ENCODE assay signal across 9 mouse cellular contexts in the genomic region with DNA sequence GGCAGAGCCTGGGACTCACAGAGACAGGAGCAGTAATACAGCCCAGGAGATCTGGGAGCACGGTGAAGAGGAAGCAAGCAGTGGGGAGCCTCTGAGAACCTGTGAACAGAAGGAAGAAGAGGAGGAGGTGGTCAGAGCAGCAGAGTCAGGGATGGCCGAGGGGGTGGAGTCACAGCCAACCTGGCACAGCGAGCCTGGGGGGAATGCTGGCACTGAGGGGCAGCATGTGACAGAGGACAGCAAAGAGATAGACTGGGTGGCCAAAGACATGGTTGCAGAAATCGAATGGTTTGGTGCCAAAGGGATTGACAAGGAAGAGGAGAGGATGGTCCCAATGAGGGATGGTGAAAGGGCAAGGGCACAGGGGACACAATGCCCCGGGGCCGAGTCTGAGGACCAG. TPM values are rescaled to one million over a fixed set of nuclear protein-coding genes. Genes with fewer than 3 reads are reported as not detected.
DNase-seq lines count a peak whose midpoint lies in the region; ATAC-seq and TF ChIP-seq lines count a peak whose summit lies in the region.
"Had no signal": no experiment of that assay in that cellular context is flagged by ENCODE, and none has a peak within 500 bp of the region (broad histone marks: within the 10 kb centered on the region; RNA-seq: fewer than 3 reads in every experiment).

A gene (minus strand): TSS at position 101 of the 400 bp plus-strand sequence.

- DNase-seq in kidney, adult 11 months, result no peak
- DNase-seq in adrenal gland, postnatal 14 days, result no peak
- DNase-seq in layer of hippocampus, postnatal 36 days, result no peak
- no peak for DNase-seq in midbrain, postnatal 0 days (ENCODE audit: low spot score)
- DNase-seq in urinary bladder, postnatal 36 days (ENCODE audit: low spot score in 2 of 2), result no peak
- no peak for DNase-seq in cerebellum, postnatal 10 days

- no peak within 1 kb of the TSS for H3K9ac ChIP-seq in kidney, embryonic 16.5 days (replicated peaks; ENCODE audit: low read length)
- no peak within 1 kb of the TSS for H3K9ac ChIP-seq in heart, embryonic 11.5 days (ENCODE audit: low read depth, low read length)
- H3K9ac ChIP-seq in midbrain, postnatal 0 days (replicated peaks; ENCODE audit: low read length, poor library complexity, severe bottlenecking), result no peak within 1 kb of the TSS

- no peak for ATAC-seq in kidney, embryonic 16.5 days (ENCODE audit: low FRiP score, low TSS enrichment)
- no peak for ATAC-seq in heart, embryonic 11.5 days (replicated peaks; ENCODE audit: insufficient number of reproducible peaks, low FRiP score, low TSS enrichment)
- ATAC-seq in midbrain, postnatal 0 days (ENCODE audit: low FRiP score), result no peak
- ATAC-seq: Patski had no signal

- WGBS in kidney, embryonic 16.5 days, result 77% methylated on average over 6 of the region's 6 CpGs
- WGBS in heart, embryonic 11.5 days (ENCODE audit: insufficient replicate concordance), result 68% methylated on average over 6 of the region's 6 CpGs
- WGBS in midbrain, postnatal 0 days, result 73% methylated on average over 6 of the region's 6 CpGs

- no peak within 1 kb of the TSS for H3K27ac ChIP-seq in kidney, embryonic 16.5 days (ENCODE audit: low read length)
- no peak within 1 kb of the TSS for H3K27ac ChIP-seq in heart, embryonic 11.5 days (ENCODE audit: low read depth, low read length)
- no peak within 1 kb of the TSS for H3K27ac ChIP-seq in midbrain, postnatal 0 days (ENCODE audit: low read depth, low read length)

- H3K9me3 ChIP-seq in kidney, embryonic 16.5 days (ENCODE audit: low read length), result no peaks in the 10 kb centered on the region
- no peaks in the 10 kb centered on the region for H3K9me3 ChIP-seq in heart, embryonic 11.5 days (replicated peaks; ENCODE audit: control insufficient read depth, low read length)
- no peaks in the 10 kb centered on the region for H3K9me3 ChIP-seq in midbrain, postnatal 0 days (ENCODE audit: low read length)

- H3K4me2 ChIP-seq in kidney, embryonic 16.5 days (replicated peaks; ENCODE audit: low read depth, low read length), result no peak within 1 kb of the TSS
- no peak within 1 kb of the TSS for H3K4me2 ChIP-seq in heart, embryonic 11.5 days
- H3K4me2 ChIP-seq in midbrain, postnatal 0 days (ENCODE audit: low read depth, low read length, poor library complexity, severe bottlenecking), result no peak within 1 kb of the TSS

- H3K36me3 ChIP-seq in kidney, embryonic 16.5 days (ENCODE audit: insufficient read depth, low read length), result no peaks in the 10 kb centered on the region; the same call in 1 of the 2 replicates
- H3K36me3 ChIP-seq in heart, embryonic 11.5 days (ENCODE audit: control insufficient read depth, insufficient read depth, low read length), result no peaks in the 10 kb centered on the region
- no peaks in the 10 kb centered on the region for H3K36me3 ChIP-seq in midbrain, postnatal 0 days (ENCODE audit: insufficient read depth, low read length)

- peaks cover 15% of the 10 kb centered on the region; the same call in 1 of the 2 replicates for H3K4me1 ChIP-seq in kidney, embryonic 16.5 days (ENCODE audit: insufficient read depth, low read length)
- H3K4me1 ChIP-seq in heart, embryonic 11.5 days (ENCODE audit: control insufficient read depth, insufficient read depth, low read length), result peaks cover 8% of the 10 kb centered on the region; the same call in 1 of the 2 replicates
- H3K4me1 ChIP-seq in midbrain, postnatal 0 days (ENCODE audit: insufficient read depth, low read length), result no peaks in the 10 kb centered on the region

- H3K4me3 ChIP-seq in kidney, embryonic 16.5 days (ENCODE audit: low read length), result no peak within 1 kb of the TSS
- H3K4me3 ChIP-seq in heart, embryonic 11.5 days (ENCODE audit: low read depth, low read length), result no peak within 1 kb of the TSS
- no peak within 1 kb of the TSS for H3K4me3 ChIP-seq in midbrain, postnatal 0 days (ENCODE audit: low read depth, low read length)

- TF ChIP-seq CTCF in midbrain, postnatal 0 days (IDR thresholded peaks at IDR 0.05), result no peak

- no peaks in the 10 kb centered on the region for H3K27me3 ChIP-seq in kidney, embryonic 16.5 days (ENCODE audit: insufficient read depth, low read length)
- H3K27me3 ChIP-seq in heart, embryonic 11.5 days (ENCODE audit: control insufficient read depth, insufficient read depth, low read length), result peaks cover 12% of the 10 kb centered on the region
- no peaks in the 10 kb centered on the region; the same call in 1 of the 2 replicates for H3K27me3 ChIP-seq in midbrain, postnatal 0 days (ENCODE audit: insufficient read depth, low read length)
- H3K27me3 ChIP-seq: Patski had no signal

RNA-seq across cellular contexts. Expression of the gene that starts here (rescaled TPM):
- 39.3 and 41.3 TPM in 2 replicates for polyA plus RNA-seq in kidney, embryonic 16.5 days (2015; fragmentation: Nextera tagmentation; extraction: Ambion mirVana)
- 25.3 and 31.1 TPM in 2 replicates for total RNA-seq in adrenal gland, postnatal 14 days (2021)
- polyA plus RNA-seq in heart, embryonic 11.5 days (2014; fragmentation: Nextera tagmentation; extraction: Ambion mirVana), result 16.3 and 19.7 TPM in 2 replicates
- 10 to 100 TPM; 28.3 to 32.9 TPM for total RNA-seq in layer of hippocampus, postnatal 36 days (2021)
- total RNA-seq in midbrain, postnatal 0 days (2014; rRNA removed), result 32.1 and 38.9 TPM in 2 replicates
- polyA plus RNA-seq in midbrain, postnatal 0 days (2015; fragmentation: Nextera tagmentation; extraction: Ambion mirVana), result 23.9 and 31.2 TPM in 2 replicates
